11 mouse cellular contexts compared by ENCODE assay signal in the genomic region with DNA sequence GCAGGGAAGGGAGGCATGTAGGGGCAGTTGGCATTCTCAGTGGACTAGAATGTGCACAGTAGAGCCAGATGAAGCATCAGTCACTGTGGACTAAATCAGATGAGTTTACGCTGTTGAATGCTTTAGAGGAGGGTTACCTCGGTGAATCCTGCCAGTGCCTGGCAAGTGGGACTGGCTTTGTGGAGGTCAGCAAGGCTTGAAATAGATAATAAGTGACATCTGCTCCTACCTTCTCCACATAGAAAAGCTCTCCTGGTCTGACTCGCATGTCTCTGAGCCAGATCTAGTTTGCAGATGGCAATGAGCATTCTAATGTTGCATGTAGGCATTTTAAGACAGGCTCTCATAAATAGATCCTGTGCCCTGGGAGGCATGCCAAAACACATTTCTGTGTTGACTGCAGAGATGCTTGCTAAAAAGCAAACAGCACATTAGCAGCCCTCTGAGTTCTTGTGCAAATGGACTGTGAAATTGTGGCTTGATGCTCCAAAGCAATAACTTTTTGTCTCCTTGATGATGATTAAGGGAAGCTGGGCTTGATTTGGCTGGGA.
DNase-seq lines count a peak whose midpoint lies in the region; ATAC-seq lines count a peak whose summit lies in the region.
"Had no signal": no experiment of that assay in that cellular context is flagged by ENCODE, and none has a peak within 500 bp of the region (broad histone marks: within the 10 kb centered on the region; RNA-seq: fewer than 3 reads in every experiment).

No protein-coding gene starts in this region.

- H3K4me3 ChIP-seq in limb, embryonic 10.5 days: no peak overlapping the region
- H3K4me3 ChIP-seq: liver, embryonic 13.5 days; megakaryocyte, embryonic 14.5 days had no signal

- peak; percentile 83 for DNase-seq in brain, adult 2 months (ENCODE audit: low read depth, low spot score)
- peak; percentile 41 for DNase-seq in cerebellum, adult 11-12 months
- peak; percentile 35 to 63 for DNase-seq in frontal cortex, postnatal 36 days (ENCODE audit: low spot score in 2 of 2)
- peak; percentile 38 to 49 for DNase-seq in left cerebral cortex, postnatal 14 days (ENCODE audit: low spot score in 2 of 2)
- DNase-seq in urinary bladder, postnatal 4 days (ENCODE audit: low spot score in 2 of 2): no peak
- no peak for DNase-seq in limb, embryonic 10.5 days (ENCODE audit: low spot score)
- DNase-seq: heart, adult 11 months; liver, embryonic 13.5 days had no signal

- WGBS in limb, embryonic 10.5 days: 94% methylated on average over 3 of the region's 3 CpGs

- no peaks in the 10 kb centered on the region for H3K9me3 ChIP-seq in limb, embryonic 10.5 days (replicated peaks)

- intact Hi-C loops in left cerebral cortex, postnatal 14 days (cut with DNase I): no loop called here

- no peak overlapping the region for H3K27ac ChIP-seq in limb, embryonic 10.5 days
- H3K27ac ChIP-seq: liver, embryonic 13.5 days had no signal

- H3K27me3 ChIP-seq in limb, embryonic 10.5 days (ENCODE audit: low read depth, poor library complexity, severe bottlenecking): no peaks in the 10 kb centered on the region
- H3K27me3 ChIP-seq: liver, embryonic 13.5 days; megakaryocyte, embryonic 14.5 days had no signal

- H3K4me1 ChIP-seq in limb, embryonic 10.5 days: no peaks in the 10 kb centered on the region
- H3K4me1 ChIP-seq: liver, embryonic 13.5 days; megakaryocyte, embryonic 14.5 days had no signal

- H3K36me3 ChIP-seq in limb, embryonic 10.5 days: no peaks in the 10 kb centered on the region
- H3K36me3 ChIP-seq: liver, embryonic 13.5 days had no signal

- ATAC-seq in inflammation-experienced regulatory T-cells, adult 6 months: no peak
- no peak for ATAC-seq in erythroid progenitor cell, adult 5-6 weeks (replicated peaks; ENCODE audit: low FRiP score, poor library complexity, severe bottlenecking)

Comparison
In these comparisons a context has a peak if more than half of its experiments do, and no peak if none do; other contexts are left out.
1. DNase-seq: peak in brain, adult 2 months (single experiment), cerebellum, adult 11-12 months (single experiment), frontal cortex, postnatal 36 days (2 of 2) and left cerebral cortex, postnatal 14 days (2 of 2); none in urinary bladder, postnatal 4 days (0 of 2) and limb, embryonic 10.5 days (single experiment).